Mouse (Mus musculus): Measurements from ENCODE around the gene Zdhhc22.

Gene Zdhhc22

GRCm38 (mm10) chr12:86935692-86936282 lies 54.4 kb downstream of the Zdhhc22 start:
- no peak for DNase-seq (ENCODE audit: low read depth, low spot score)

- no peak for DNase-seq (ENCODE audit: low read depth, low spot score)
Measured at GRCm38 (mm10) chr12:86934748-86935147, 55.5 kb downstream of the Zdhhc22 start.

- DNase-seq (ENCODE audit: low read depth, low spot score), result peak; percentile 97
Measured at GRCm38 (mm10) chr12:86932575-86932952, 57.7 kb downstream of the Zdhhc22 start.

- DNase-seq (ENCODE audit: low read depth, low spot score), result peak; percentile 78
Measured at GRCm38 (mm10) chr12:86931919-86932574, 58.2 kb downstream of the Zdhhc22 start.

GRCm38 (mm10) chr12:86930934-86931729 lies 59.1 kb downstream of the Zdhhc22 start:
- peak; percentile 96 for DNase-seq (ENCODE audit: low read depth, low spot score)
